ENCODE assay signal across 9 mouse cellular contexts in genomic region chr5:105620505-105621116, GRCm38 (mm10).
DNase-seq lines count a peak whose midpoint lies in the region; ATAC-seq and TF ChIP-seq lines count a peak whose summit lies in the region.
"Had no signal": no experiment of that assay in that cellular context is flagged by ENCODE, and none has a peak within 500 bp of the region (broad histone marks: within the 10 kb centered on the region; RNA-seq: fewer than 3 reads in every experiment).

No protein-coding gene starts in this region.

- no peak overlapping the region for H3K9ac ChIP-seq in stomach, postnatal 0 days (ENCODE audit: low read length)
- no peak overlapping the region for H3K9ac ChIP-seq in midbrain, embryonic 11.5 days (ENCODE audit: low read length)
- H3K9ac ChIP-seq: liver, embryonic 14.5 days had no signal

- H3K27me3 ChIP-seq in stomach, postnatal 0 days (ENCODE audit: control insufficient read depth, insufficient read depth, low read length): no peaks in the 10 kb centered on the region
- H3K27me3 ChIP-seq in midbrain, embryonic 11.5 days (ENCODE audit: control insufficient read depth, insufficient read depth, low read length): no peaks in the 10 kb centered on the region

- WGBS in stomach, postnatal 0 days: 32% methylated on average over 6 of the region's 6 CpGs
- 81% methylated on average over 6 of the region's 6 CpGs for WGBS in midbrain, embryonic 11.5 days

- ATAC-seq in stomach, postnatal 0 days (ENCODE audit: low FRiP score, low TSS enrichment): peak; percentile 47; the same call in 1 of the 2 replicates
- no peak for ATAC-seq in midbrain, embryonic 11.5 days (ENCODE audit: low FRiP score)

- H3K9me3 ChIP-seq in stomach, postnatal 0 days (ENCODE audit: control insufficient read depth, low read length): no peaks in the 10 kb centered on the region
- H3K9me3 ChIP-seq in midbrain, embryonic 11.5 days (ENCODE audit: control insufficient read depth, low read length): no peaks in the 10 kb centered on the region

- DNase-seq in adrenal gland, adult (ENCODE audit: inconsistent age in 2 of 2, low spot score in 1 of 2): peak; percentile 71 to 93
- DNase-seq in adrenal gland, postnatal 4 days (ENCODE audit: low spot score in 2 of 2): no peak
- DNase-seq in adrenal gland, postnatal 14 days: peak; percentile 79
- peak; percentile 73 to 78 for DNase-seq in heart, postnatal 10 days
- peak; percentile 34 to 44 for DNase-seq in layer of hippocampus, postnatal 36 days
- DNase-seq in stomach, postnatal 0 days (ENCODE audit: low spot score): peak; percentile 24
- DNase-seq in testis, postnatal 14 days (ENCODE audit: low spot score): no peak
- no peak for DNase-seq in midbrain, embryonic 11.5 days (ENCODE audit: low spot score, missing footprints)

- H3K4me2 ChIP-seq in stomach, postnatal 0 days (replicated peaks; ENCODE audit: low read depth): no peak overlapping the region
- H3K4me2 ChIP-seq in midbrain, embryonic 11.5 days: no peak overlapping the region

- no peaks in the 10 kb centered on the region for H3K36me3 ChIP-seq in stomach, postnatal 0 days (ENCODE audit: control insufficient read depth, insufficient read depth, low read length)
- H3K36me3 ChIP-seq in midbrain, embryonic 11.5 days (ENCODE audit: control insufficient read depth, insufficient read depth, low read length): no peaks in the 10 kb centered on the region

- TF ChIP-seq CTCF in stomach, postnatal 0 days (IDR thresholded peaks at IDR 0.05; ENCODE audit: low read depth): no peak

- H3K4me1 ChIP-seq in stomach, postnatal 0 days (replicated peaks; ENCODE audit: control insufficient read depth, insufficient read depth): no peaks in the 10 kb centered on the region; the same call in 1 of the 2 replicates
- H3K4me1 ChIP-seq in midbrain, embryonic 11.5 days (ENCODE audit: control insufficient read depth, insufficient read depth, low read length): no peaks in the 10 kb centered on the region

- no peak overlapping the region for H3K4me3 ChIP-seq in stomach, postnatal 0 days (ENCODE audit: low read depth, low read length)
- H3K4me3 ChIP-seq in midbrain, embryonic 11.5 days (ENCODE audit: low read depth, low read length): no peak overlapping the region

- intact Hi-C loops in heart, postnatal 10 days (cut with DNase I): loop anchor here (2.0 to 5.0 kb wide), 2 partner anchors 28 to 33 kb away; no protein-coding TSS in a partner anchor

- TF ChIP-seq EP300 in stomach, postnatal 0 days (optimal IDR thresholded peaks at IDR 0.05): no peak

- H3K27ac ChIP-seq in stomach, postnatal 0 days (replicated peaks): 0 out of 2 replicates have a peak overlapping the region, but pooled peaks have one; percentile 30
- no peak overlapping the region for H3K27ac ChIP-seq in midbrain, embryonic 11.5 days (ENCODE audit: low read depth, low read length)
- H3K27ac ChIP-seq: liver, embryonic 14.5 days had no signal

Comparison
In these comparisons a context has a peak if more than half of its experiments do, and no peak if none do; other contexts are left out.
1. DNase-seq: peak in adrenal gland, adult (2 of 2), adrenal gland, postnatal 14 days (single experiment), heart, postnatal 10 days (2 of 2), layer of hippocampus, postnatal 36 days (2 of 2) and stomach, postnatal 0 days (single experiment); none in adrenal gland, postnatal 4 days (0 of 2), testis, postnatal 14 days (single experiment) and midbrain, embryonic 11.5 days (single experiment).